Mouse (Mus musculus): ENCODE results near the gene Prss16.

Gene Prss16

DNA sequence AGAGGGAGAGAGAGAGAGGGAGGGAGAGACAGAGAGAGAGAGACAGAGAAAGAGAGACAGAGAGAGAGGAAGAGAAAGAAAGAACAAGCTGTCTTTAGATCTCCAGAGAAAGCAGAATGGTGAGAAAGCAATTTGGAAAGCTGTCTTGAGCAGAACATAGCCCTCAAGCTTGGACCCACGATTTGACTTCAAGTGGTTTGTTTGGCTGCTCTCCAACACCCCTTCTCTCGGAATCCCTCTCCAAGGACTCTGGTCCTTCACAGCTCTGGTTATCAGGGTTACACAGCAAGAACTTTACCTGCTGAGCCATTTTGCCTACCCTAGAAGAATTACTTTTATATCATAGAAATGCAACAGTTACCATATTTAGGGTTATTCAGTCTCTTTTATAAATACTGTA is 39.7 kb downstream of the Prss16 start:
- no peak for DNase-seq

DNA sequence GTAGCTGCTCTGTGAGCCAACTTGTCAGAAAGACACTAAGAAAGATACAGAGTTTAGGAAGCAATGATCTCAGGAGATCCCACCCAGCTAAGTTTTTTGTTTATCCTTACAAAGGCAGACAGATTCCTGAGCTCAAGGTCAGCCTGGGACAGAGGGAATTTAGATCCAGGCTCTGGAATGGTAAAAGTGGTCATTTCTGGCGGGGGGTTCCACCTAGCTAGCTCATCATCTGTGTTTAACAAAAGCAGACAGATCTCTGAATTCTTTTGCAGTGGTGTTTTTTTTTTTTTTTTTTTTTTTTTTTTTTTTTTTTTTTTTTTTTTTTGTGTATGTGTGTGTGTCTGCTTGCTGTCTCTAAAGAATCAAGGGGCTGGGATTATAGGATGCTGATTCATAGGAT is 40.3 kb downstream of the Prss16 start:
- no peak for DNase-seq

Measured in cerebellum, postnatal 36 days (tissue).